Comparison of ENCODE assay signal across 26 mouse cellular contexts in the genomic region with DNA sequence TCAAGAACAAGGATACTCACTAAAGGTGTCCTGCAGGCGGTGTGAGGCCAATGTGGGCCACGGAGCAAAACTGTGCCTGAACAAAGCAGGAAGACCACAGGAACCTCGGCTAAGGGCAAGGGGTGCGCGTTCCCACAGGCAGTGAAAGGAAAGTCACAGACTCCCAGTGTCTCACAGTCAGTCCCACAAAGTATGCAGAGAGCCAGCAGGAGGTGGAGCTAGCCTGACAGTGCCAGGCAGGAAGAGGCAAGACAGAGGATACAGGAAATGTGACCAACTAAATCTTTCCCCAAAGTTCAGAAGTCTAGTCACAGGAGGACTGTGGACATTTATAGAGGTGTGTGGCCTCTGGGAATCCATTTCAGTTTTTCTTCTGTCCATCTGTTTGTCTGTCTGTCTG. TPM values are rescaled to one million over a fixed set of nuclear protein-coding genes. Genes with fewer than 3 reads are reported as not detected.
DNase-seq lines count a peak whose midpoint lies in the region; TF ChIP-seq lines count a peak whose summit lies in the region.
"Had no signal": no experiment of that assay in that cellular context is flagged by ENCODE, and none has a peak within 500 bp of the region (broad histone marks: within the 10 kb centered on the region; RNA-seq: fewer than 3 reads in every experiment).

No protein-coding gene starts in this region.

- intact Hi-C loops in heart, postnatal 25 days (cut with DNase I), result no loop called here

- H3K4me1 ChIP-seq in kidney, adult 2 months (ENCODE audit: control insufficient read depth, insufficient read depth, low read length), result no peaks in the 10 kb centered on the region
- peaks cover 24% of the 10 kb centered on the region for H3K4me1 ChIP-seq in E14TG2a.4 (replicated peaks; ENCODE audit: low read depth, low read length)
- H3K4me1 ChIP-seq: embryonic facial prominence, embryonic 12.5 days; forebrain, embryonic 12.5 days; hindbrain, embryonic 13.5 days; neural tube, embryonic 15.5 days; stomach, embryonic 15.5 days had no signal

- H3K9me3 ChIP-seq in E14TG2a.4 (ENCODE audit: low read length), result no peaks in the 10 kb centered on the region
- H3K9me3 ChIP-seq: embryonic facial prominence, embryonic 12.5 days; forebrain, embryonic 12.5 days; heart, embryonic 13.5 days; hindbrain, embryonic 13.5 days; midbrain, embryonic 10.5 days; neural tube, embryonic 15.5 days; stomach, embryonic 15.5 days had no signal

- no peaks in the 10 kb centered on the region for H3K27me3 ChIP-seq in kidney, adult 2 months (replicated peaks; ENCODE audit: control insufficient read depth, insufficient read depth, low read length)
- H3K27me3 ChIP-seq in E14TG2a.4 (ENCODE audit: insufficient read depth, low read length), result peaks cover 3% of the 10 kb centered on the region; the same call in 1 of the 2 replicates
- H3K27me3 ChIP-seq: embryonic facial prominence, embryonic 12.5 days; heart, embryonic 13.5 days; hindbrain, embryonic 13.5 days; neural tube, embryonic 15.5 days; stomach, embryonic 15.5 days had no signal

- TF ChIP-seq CTCF in kidney, adult 2 months (conservative IDR thresholded peaks at IDR 0.05; ENCODE audit: insufficient read depth, insufficient read length, low read depth, low read length), result no peak
- no peak for TF ChIP-seq CTCF in E14TG2a.4 (conservative IDR thresholded peaks at IDR 0.05; ENCODE audit: low read length)

- no peaks in the 10 kb centered on the region for H3K36me3 ChIP-seq in kidney, adult 2 months (ENCODE audit: control insufficient read depth, insufficient read depth, low read length)
- no peaks in the 10 kb centered on the region for H3K36me3 ChIP-seq in E14TG2a.4 (ENCODE audit: insufficient read depth, low read length)
- H3K36me3 ChIP-seq: embryonic facial prominence, embryonic 12.5 days; forebrain, embryonic 12.5 days; heart, embryonic 13.5 days; hindbrain, embryonic 13.5 days; midbrain, embryonic 10.5 days; neural tube, embryonic 15.5 days; stomach, embryonic 15.5 days had no signal

- TF ChIP-seq POLR2A in kidney, adult 2 months (IDR thresholded peaks at IDR 0.05; ENCODE audit: low read depth, low read length), result no peak

- DNase-seq in kidney, adult 2 months, result peak; percentile 61
- DNase-seq in kidney, adult 18-20 months, result no peak
- DNase-seq in lung, postnatal 10 days, result peak; percentile 30
- DNase-seq in lung, adult 18-20 months, result no peak
- DNase-seq in kidney, postnatal 25 days, result peak; percentile 35 to 64
- no peak for DNase-seq in heart, postnatal 25 days (ENCODE audit: low spot score)
- no peak for DNase-seq in adrenal gland, postnatal 4 days (ENCODE audit: low spot score in 2 of 2)
- DNase-seq: adrenal gland, adult 2 months; cerebellum, adult 18-20 months; cerebellum, postnatal 14 days; gastrocnemius, postnatal 25 days; heart, adult 2 months; heart, postnatal 14 days; lung, postnatal 4 days; thymus, postnatal 25 days had no signal

- 57% methylated on average over 5 of the region's 5 CpGs for WGBS in kidney, adult 2 months

- no peak overlapping the region for H3K27ac ChIP-seq in kidney, adult 2 months (ENCODE audit: insufficient read depth, low read depth, low read length)
- H3K27ac ChIP-seq: embryonic facial prominence, embryonic 12.5 days; forebrain, embryonic 12.5 days; heart, adult 2 months; heart, embryonic 13.5 days; hindbrain, embryonic 13.5 days; layer of hippocampus, adult 2 months; midbrain, embryonic 10.5 days; neural tube, embryonic 15.5 days; stomach, embryonic 15.5 days had no signal

- H3K4me3 ChIP-seq in kidney, adult 2 months (ENCODE audit: insufficient read depth, low read depth, low read length), result no peak overlapping the region
- H3K4me3 ChIP-seq in E14TG2a.4 (replicated peaks; ENCODE audit: low read length), result peak overlapping the region; percentile 24; the same call in 1 of the 2 replicates
- H3K4me3 ChIP-seq: embryonic facial prominence, embryonic 12.5 days; forebrain, embryonic 12.5 days; heart, adult 2 months; heart, embryonic 13.5 days; hindbrain, embryonic 13.5 days; layer of hippocampus, adult 2 months; midbrain, embryonic 10.5 days; neural tube, embryonic 15.5 days; stomach, embryonic 15.5 days had no signal

RNA-seq across cellular contexts. Expression of a gene that starts 26.5 kb away (rescaled TPM):
- 103 and 106 TPM in 2 replicates for polyA plus RNA-seq in kidney, adult 2 months (2012; rRNA removed)
- 100 to 1,000 TPM in 1 of 2 experiments, 10 to 100 TPM in 1; 98.8 to 100 TPM for total RNA-seq in heart, postnatal 25 days (2021)
- total RNA-seq in adrenal gland, postnatal 4 days (2021), result 100 to 1,000 TPM; 125 to 131 TPM

RNA-seq across cellular contexts. Expression of a gene that starts 59.3 kb away (rescaled TPM):
- 0.50 TPM in 2 replicates for polyA plus RNA-seq in kidney, adult 2 months (2012; rRNA removed)
- 1 to 10 TPM in 1 of 2 experiments, not detected in 1; 1.0 TPM for total RNA-seq in heart, postnatal 25 days (2021)
- total RNA-seq in adrenal gland, postnatal 4 days (2021), result 1 to 10 TPM; 1.2 to 1.5 TPM
- total RNA-seq: liver, adult 2 months had no signal
- polyA plus RNA-seq: adrenal gland, adult 2 months; C2C12; liver, adult 2 months had no signal

Comparison
In these comparisons a context has a peak if more than half of its experiments do, and no peak if none do; other contexts are left out.
1. DNase-seq: peak in kidney, adult 2 months (single experiment), lung, postnatal 10 days (single experiment) and kidney, postnatal 25 days (2 of 2); none in kidney, adult 18-20 months (single experiment), lung, adult 18-20 months (0 of 2), heart, postnatal 25 days (single experiment) and adrenal gland, postnatal 4 days (0 of 2).